Mouse (Mus musculus) thymus, adult 18-20 months (tissue): Measurements from ENCODE around the gene Zfp827.
"Not testable (repeated sequence)": the region's sequence is repeated elsewhere in the genome, so short reads cannot be mapped to it uniquely, and the experiment has no call there.

Experiments
- DNase-seq, 2 experiments: peaks; one replicate each; pipeline ENCODE4 v3.0.0; 2022; ENCODE audit warnings: mixed read lengths in 2 of 2

Gene Zfp827

DNA sequence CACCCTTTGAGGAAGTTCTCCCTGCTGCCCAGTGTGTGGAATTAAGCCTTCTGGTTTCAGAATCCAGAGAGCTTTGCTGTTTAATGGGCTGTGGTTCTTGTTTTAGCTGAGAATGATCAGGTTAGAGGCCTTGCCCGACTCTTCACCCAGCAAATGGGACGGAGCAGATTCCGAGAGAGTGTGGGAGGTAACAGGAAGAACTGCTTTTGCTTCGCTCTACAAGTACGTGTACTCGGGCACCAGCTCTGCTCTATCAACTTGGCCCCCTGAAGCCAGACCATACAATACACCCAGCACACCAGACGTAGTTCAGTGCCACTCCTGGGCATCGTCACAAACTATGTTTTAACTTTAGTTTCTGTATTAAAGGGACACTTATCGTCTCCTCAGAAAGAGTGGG, 85.3 kb downstream of the Zfp827 start:
- DNase-seq: no peak

DNA sequence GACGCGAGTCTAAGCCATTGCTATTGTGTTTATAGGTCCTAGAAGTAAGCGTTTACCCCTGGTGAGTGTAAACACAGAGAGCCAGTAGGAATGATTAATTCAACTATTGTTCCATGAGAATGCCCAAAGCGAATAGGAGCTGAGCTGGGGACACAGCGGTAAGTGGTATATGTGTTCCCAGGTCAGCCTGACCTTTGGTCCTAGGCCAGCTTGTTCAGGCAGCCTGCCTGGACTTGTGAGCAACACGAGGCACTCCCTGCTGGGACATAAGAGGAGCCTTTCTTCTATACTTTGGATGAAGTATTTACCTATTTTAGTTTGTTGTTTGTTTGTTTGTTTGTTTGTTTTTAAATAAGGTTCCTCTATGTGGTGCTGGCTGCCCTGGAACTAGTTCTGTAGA, 86.3 kb downstream of the Zfp827 start:
- no peak for DNase-seq

DNA sequence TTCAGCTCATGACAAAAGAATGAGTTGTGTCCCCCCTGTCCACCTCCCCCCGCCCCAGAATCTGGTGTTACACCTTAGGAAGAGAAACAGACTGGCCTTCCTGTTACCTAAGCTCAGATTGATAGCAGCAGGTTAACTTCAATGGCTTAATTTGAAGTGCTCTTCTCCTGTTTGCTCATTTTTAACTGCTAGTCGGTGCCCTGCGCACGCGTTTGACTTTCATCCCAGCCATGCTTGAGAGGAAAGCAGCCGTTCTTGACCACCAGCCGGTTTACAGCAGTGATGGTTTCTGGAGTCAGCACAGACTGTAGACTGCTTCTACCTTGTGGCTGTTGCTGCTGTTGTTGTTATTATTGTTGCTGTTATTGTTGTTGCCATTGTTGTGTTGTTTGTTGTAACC, 88.2 kb downstream of the Zfp827 start:
- DNase-seq: no peak

DNA sequence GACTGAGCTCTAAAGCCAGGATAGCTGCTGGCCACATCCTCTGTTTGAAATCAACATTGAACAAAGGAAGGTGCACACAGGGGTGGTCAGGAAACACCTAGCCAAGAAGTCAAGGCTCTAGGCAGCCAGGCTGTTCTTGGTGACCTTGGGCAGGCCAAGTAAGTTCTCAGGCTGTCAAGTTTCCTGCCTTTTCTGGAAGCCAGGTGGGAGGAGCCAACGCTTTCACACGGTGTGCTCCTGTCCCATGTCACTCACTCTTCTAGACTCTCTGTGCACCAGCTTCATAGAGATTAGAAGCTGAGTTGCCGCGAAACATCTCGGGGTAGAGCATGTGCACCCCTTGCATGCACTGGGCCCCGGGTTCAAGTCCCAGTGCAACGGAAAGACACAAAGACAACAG, 89.5 kb downstream of the Zfp827 start:
- no peak for DNase-seq

DNA sequence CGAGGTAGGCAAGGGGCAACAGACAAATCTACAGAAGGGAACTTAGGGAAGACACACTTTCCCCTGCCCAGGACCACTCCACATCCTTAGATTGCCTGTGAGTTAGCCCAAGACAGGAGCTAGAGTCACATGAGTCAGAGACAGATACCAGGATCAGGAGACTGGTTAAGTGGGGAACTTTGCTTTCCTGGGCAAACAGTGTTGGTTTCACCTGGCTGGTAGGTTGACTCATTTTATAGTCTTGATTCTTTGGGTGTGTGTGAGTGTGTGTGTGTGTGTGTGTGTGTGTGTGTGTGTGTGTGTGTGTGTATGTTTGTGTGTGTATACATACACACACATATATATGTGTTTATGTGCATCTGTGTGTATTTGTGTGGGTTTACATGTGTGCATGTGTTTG, 93.4 kb downstream of the Zfp827 start:
- DNase-seq: no peak

DNA sequence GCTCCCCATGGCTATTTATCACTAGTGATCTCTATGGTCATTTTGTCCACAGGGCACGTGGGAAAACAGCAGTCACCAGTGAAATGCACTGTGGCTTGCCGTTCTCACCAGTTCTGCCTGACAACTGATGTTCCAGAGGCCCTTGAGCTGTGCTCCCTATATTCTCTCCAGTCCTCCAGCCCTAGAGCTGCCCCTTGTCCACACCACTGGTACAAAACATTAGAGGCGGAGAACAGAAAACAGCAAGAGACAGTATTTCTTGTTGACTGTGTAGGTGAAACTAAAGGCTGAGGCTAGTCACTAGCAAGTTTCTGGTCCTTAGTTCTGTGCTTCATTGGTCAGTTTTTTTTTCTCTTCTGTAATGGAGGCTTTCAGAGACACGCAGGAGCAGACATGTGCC, 96.0 kb downstream of the Zfp827 start:
- DNase-seq: no peak

DNA sequence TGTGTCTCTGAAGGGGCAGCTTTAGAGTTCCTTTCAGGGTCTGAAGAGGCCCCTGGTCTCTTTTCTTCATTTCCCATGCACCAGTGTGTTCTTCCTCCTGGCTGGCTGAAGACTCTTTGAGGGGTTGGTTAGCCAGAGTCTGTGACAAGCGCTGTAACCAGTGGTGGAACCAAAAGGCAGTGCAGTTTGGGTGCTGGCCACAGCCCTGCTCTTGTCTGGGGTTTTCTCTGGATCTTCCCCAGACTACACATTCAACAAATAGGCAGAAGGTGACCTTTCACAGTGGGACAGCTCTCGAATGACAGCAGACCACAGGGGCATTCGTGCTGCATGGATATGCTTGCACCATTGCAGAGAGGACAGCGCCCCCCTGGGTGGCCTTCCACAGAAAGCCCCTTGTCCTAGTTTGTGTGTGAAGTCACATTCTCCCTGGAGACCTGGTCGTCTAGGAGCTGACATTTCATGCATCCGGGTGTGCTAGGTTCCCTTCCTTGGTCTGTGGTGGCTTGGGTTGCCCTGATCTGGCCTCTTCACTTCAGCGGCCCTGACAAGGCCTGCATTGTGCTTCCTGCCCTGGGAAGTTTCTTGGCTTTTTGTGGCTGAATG, 99.1 kb downstream of the Zfp827 start:
- no peak for DNase-seq

DNA sequence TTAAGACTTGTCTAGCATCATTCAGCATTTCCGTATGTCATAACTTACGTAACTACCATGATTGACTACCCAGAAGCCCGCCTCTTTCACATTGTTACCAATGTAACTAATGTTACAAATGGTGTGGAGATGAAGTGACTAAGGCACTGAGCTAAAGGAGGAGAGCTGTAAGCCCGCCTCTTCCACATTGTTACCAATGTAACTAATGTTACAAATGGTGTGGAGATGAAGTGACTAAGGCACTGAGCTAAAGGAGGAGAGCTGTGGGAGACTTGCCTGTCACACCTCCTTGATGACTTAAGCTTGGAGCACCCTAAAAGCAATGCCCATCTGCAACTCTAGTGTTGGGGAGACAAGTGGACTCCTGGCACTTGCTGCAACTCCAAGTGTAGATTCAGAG, 100.3 kb downstream of the Zfp827 start:
- not testable (repeated sequence) for DNase-seq

DNA sequence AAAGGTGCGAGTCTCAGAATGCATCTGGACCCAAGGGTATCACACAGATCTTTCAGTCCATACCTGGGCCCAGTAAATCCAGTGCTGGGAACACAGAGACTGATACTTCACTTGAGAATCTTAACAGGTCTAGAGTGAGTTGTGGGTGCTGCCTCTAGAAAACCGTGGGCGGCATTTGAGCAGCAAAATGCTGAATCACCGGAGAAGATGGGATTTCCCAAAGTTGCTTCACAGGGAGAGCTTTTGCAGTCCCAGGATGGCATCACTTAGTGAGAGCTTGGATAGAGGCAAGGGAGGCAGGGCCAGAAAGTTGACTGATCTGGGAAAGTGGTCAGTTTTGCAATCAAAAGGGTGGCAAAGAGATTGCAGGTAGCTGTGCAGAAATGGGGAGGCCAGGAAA, 111.4 kb downstream of the Zfp827 start:
- no peak for DNase-seq

DNA sequence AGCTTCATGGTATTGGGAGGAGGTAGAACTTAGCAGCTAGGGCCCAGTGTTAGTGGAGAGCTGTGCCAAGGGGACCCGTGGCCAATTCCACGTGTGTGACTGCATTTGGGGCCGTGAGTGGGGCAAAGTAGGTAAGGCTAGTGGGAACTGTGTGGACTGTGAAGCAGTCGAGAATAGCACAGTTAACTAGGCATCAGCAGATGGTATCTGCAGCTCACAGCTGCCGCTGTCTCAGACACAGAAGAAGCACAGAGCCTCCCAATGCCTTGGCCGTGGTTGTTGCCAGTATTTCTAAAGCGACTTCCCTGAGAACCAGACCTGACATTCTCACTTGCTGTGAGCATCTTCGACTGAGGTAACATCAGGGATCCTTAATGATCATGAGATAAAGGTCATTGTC, 112.7 kb downstream of the Zfp827 start:
- no peak for DNase-seq

DNA sequence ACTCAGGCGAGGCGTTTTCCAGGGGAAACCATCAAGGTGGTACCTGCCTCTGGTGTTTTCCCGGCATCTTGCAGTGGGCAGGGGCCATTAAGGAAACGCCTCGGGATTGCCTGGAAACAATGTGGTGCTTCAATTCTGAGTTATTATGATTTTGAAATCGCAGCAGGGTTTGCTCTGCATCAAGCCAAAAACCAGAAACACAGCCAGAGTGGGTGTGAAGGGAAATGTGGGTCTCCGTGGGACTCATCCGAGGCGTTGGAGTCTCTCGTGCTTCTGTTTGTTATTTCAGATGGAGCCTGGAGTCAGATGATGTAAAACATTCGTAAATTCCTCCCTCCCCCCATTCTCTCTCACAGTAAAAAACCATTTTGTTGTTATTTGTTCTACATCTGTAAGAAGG, 113.4 kb downstream of the Zfp827 start:
- no peak for DNase-seq

DNA sequence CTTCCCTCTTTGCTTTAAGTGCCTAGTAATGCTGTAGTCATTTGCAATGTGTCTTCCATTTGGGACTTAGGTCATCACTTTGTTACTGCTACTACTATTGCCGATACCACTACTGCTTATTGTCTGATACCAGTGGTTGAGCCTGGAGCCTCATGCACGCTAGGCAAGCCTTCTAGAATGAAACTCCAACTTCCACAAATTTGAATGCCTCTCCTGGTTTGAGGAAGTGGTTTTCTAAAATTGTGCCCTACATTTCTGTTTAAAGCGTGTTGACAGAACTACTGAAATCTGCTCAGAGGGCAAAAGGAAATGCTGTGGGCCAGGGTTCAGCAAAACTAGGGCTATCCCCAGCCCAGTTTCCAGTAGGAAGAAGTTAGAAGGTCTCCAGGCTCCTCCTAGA, 115.5 kb downstream of the Zfp827 start:
- DNase-seq: no peak

DNA sequence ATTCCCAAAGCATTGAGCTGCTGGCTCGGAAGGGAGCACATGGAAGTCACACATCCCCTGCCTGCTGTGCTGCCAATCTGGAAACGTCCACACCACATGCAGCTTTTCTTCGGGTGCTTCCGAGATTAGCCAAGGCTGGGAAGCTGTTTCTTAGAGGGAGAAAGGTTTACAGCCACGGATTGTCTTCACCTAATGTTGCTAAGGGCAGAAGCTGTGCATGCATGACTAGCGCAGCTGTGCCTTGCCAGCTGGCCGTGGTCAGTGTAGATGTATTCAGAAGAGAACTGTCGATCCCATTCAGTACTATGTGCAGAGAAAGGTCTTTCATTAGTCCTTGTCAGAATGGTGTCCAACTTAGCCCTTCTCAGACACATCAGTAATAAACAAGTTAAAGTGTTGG, 117.0 kb downstream of the Zfp827 start:
- no peak for DNase-seq

DNA sequence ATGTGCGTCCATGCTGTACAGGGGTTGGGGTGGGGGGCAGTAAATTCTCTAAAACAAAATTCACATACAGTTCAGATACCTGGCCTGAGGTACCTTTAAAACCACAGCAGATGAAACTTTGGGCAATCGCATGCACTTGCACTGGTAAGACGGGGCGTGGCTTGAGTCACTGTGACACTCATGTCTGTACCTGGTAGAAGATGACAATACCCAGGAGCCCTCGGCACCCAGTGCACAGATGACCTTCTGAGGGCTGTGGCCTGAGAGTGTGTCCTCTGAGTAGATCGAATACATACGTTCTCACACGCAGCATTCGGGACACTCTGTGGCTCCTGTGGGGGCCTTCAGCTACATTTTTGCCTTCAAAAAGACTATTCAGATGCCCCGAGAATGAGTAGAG, 117.4 kb downstream of the Zfp827 start:
- no peak for DNase-seq

DNA sequence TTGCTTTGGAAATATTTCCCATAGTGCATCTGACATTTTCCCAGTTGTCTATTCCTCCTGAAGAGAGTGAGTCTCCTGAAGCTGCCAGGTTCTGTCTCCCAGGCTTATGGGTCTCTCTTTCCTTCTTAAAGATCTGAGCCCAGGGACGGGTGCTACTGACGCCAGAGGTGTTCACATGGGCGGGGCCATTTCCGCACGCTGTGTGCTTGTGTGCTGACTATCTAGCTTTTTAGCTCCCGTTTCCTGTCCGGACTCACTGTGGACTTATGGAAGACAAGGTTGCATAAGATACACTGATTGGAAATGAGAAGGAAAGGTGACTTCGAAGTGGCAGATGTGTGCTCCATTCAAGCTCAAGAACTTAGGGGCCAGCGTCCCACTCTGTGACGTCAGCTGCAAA, 120.6 kb downstream of the Zfp827 start:
- no peak for DNase-seq

DNA sequence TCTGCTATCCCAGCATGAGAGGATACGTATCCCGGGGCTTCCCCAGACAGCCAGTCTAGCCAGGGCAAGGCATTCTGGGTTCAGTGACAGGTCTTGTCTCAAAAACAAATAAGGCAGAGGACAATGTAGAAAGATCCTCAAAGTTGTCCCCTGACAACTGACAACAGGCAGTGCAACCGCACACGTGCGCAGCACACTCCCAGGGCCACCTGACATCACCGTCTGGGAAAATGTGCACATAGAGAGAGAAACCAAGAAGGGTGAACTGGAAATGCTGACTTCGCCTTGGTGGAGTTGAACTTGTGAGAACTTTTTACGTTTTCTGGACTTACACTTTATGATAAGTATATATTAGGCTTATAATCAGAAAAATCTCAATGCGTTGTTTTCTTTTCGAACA, 121.6 kb downstream of the Zfp827 start:
- no peak for DNase-seq

DNA sequence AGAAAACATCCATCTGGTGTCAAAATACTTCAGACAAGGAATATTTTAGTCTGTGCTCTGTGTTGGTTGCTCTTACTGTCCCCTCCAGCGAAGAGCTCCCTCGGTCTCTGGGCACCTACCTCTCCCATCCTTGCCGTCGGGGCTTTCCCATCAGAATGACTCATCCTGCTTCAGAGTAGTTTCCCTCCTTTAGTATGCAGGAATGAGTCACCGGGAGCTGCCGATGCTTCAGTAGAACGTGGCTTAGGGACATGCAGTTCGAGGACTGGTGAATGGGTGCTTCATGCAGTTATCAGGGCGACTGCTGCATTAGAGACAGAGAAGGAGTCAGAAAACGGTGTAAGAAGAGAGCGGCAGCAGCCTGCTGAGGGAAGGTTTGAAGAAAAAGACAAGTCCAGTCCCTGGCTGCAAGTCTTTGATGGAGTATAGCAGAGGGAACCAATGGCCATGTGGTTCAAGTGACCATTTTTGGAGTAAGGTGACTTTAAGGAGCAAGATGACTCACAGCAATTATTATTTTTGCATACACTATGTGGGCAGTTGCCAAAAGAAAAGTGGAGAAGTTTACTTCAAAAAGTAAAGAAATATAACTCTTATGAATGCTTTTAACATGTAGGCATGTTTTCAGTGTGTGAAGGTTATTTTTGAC, 122.4 kb downstream of the Zfp827 start:
- DNase-seq: no peak

DNA sequence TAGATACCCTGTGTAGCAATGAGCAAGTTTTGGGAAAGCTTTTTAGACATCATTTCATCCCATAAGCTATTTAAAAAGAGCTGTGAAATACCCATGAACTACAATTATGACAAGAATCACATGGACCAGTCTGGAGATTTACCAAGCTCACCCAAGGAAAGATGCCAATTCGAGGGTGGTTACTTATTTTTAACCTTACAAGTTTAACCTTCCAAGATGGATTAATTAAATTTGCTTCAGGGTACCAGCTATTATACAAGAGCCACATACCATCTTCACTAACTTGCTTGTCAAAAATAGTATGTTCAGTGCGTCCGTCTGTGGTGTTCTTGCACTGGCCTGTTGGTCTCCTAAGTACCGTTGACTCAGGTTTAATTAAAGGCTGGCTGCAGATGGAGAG, 123.4 kb downstream of the Zfp827 start:
- DNase-seq: no peak

DNA sequence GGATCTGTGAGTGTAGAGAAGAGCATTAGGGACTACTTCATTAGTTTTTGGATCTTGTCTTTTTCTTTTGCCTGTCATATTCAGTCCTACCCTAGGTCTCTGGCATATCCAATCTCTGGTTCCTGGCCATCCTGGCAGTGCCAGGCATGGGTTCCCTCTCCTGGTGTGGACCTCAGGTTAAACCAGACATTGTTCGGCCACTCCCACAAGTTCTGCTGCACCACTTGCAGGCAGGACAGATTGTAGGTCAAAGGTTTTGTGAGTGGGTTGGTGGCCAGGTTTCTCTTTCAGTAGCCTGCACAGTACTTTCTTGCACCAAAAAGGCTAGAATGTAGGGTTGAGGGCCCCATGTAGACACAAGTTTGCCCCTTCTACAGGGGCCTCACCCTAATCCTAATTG, 125.0 kb downstream of the Zfp827 start:
- DNase-seq: no peak

DNA sequence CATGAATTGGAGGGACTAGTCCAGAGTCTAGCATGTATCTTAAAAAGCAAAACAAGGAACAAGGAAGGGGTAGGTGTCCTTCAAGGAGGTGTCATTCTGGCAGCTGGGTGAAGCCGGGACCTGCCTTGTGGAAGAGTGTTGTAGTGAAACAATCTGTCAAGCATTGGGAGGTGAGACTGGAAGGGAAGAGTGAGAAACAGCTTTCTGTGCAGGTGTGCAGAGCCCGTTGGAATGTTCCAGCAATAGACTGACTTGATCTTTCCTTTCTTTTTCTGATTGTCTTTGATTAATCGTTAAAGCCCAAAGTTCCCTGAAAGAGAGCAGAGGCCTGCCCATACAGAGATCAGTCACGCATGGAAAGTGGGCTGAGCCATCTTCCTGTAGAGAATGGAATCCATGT, 125.4 kb downstream of the Zfp827 start:
- no peak for DNase-seq

DNA sequence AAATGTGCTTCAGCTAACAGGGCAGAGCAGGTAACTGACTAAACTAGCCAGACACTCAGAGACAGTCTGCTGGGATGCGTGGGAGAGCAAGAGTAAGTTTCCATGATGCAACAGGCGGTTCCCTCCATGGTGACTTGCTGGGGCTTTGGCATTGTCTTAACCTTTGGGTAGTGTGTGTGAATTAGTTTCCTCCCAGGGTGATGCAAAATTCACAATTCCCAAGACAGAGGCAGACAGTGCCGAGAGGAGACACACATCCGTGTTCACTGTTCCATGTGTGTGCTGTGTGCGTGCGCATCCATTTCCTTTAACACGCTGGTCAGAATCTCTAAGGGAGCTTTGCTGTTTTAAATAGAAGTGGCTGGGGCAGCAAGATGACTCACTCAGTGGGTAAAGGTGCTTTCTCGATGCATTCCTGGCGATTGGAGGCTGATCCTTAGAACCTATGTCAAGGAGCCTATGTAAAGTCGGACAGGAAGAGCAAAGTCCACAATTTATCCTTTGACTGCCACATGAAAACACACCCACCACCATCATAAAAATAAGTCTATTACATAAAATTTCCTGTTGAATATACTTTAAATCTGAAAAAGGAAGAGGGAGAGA, 127.4 kb downstream of the Zfp827 start:
- no peak for DNase-seq

DNA sequence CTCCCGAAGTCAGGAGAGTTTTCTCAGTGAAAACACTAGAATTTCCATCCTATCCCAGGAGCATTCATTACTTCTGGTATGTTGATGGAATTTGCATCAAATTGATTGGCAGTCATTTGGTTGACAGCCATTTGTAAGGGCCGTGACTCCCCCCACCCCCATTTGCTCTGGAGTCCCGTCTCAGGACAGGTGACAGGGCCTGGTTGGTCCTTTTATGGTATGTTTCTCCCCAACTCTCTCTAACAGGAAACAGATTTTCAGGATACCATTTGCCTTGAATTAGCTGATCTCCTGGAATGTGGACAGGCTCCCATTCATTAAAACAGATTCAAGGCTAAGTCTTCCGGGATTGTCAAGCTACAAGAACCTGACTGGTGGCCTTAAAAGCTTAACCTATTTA, 129.1 kb downstream of the Zfp827 start:
- no peak for DNase-seq

DNA sequence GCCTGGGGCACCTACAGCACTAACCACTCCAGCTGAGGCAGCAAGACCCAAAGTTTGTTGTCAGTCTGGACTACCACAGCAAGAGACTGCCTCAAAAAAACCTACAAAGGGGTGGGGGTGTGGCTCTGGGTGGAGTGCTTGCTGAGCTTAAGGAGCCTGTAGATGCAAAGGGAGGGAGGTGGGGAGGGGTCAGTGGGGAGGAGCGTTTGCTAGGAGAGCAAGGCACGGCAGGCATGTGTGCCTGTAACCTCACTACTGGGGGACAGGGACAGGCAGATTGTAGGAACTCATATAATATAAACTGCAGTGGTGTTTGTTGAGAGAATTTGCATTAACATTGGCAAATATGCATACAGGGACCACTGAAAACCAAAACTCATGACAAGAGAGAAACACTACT, 130.1 kb downstream of the Zfp827 start:
- no peak for DNase-seq

DNA sequence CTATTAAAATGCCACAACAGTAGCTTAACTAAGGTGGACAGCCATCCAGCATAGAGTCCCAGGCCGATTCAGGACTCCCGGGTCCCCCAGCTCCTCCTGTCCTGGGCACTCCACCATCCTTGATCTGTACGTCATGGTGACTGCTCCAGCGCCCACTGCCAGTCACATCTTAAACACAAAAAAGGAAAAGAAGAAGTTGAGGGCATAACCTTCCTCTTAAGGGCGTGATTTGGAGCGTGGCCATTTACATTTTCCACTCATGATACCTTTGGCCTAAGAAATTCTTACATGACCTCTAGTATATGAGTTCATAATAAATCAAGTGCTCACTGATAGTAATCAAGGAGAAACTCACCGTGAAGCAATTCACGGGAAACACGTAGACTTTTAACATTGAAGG, 131.2 kb downstream of the Zfp827 start:
- no peak for DNase-seq

DNA sequence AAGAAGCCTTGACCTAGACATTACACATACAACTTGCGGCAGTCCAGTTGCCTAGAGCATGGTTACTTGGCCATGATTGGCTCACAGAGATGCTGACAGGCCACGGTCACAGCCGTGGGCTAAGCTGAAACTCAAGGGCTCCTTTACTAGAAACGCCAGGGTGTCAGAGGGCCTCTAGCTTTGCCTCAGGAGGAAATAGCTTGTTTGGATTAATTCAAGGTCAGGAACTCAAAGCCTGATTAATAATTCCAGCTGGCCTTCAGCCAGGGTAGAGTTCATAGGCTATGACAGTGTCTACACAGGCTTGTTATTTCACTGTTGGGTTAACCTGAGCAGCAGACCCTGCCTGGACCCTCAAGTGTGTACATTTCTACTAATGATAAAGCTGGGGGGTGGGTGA, 132.1 kb downstream of the Zfp827 start:
- no peak for DNase-seq
